Mouse (Mus musculus) limb, embryonic 14.5 days (tissue): ENCODE measurements around the gene Olfr1324. TPM values are rescaled to one million over a fixed set of nuclear protein-coding genes. Genes with fewer than 3 reads are reported as not detected.
"Not testable (repeated sequence)": the region's sequence is repeated elsewhere in the genome, so short reads cannot be mapped to it uniquely, and the experiment has no call there.

Experiments used
- ATAC-seq: fragments of 200-750 bp; cut with Nextera tagmentation; 2 replicates; pipeline ENCODE4 v1.8.0; 2017; ENCODE audit warnings: low read depth, moderate number of reproducible peaks, moderate TSS enrichment; ENCODE audit not compliant: low FRiP score
- DNase-seq: peaks from one replicate; pipeline ENCODE4 v3.0.0-alpha.2; 2015; ENCODE audit warnings: low spot score
- H3K27ac ChIP-seq: fragments of 300-500 bp; sonication (generic); replicated peaks from 2 replicates; pipeline ENCODE4 v1.5.1; 2014; ENCODE audit warnings: low read depth, mild to moderate bottlenecking, low read length, moderate library complexity, mixed read lengths
- H3K27me3 ChIP-seq: fragments of 300-500 bp; sonication (generic); 2 replicates; pipeline ENCODE4 v1.6.1; 2014; ENCODE audit warnings: low read length, mixed read lengths; ENCODE audit not compliant: control insufficient read depth, insufficient read depth
- H3K36me3 ChIP-seq: fragments of 300-500 bp; sonication (generic); 2 replicates; pipeline ENCODE4 v1.6.1; 2014; ENCODE audit warnings: mild to moderate bottlenecking, low read length, moderate library complexity, mixed read lengths; ENCODE audit not compliant: control insufficient read depth, insufficient read depth
- H3K4me1 ChIP-seq: fragments of 300-500 bp; sonication (generic); 2 replicates; pipeline ENCODE4 v1.6.1; 2014; ENCODE audit warnings: antibody characterized with exemption, low read length, mixed read lengths; ENCODE audit not compliant: control insufficient read depth, insufficient read depth
- H3K4me2 ChIP-seq: fragments of 300-500 bp; sonication (generic); replicated peaks from 2 replicates; pipeline ENCODE4 v1.6.1; 2014; ENCODE audit warnings: low read depth, mild to moderate bottlenecking, low read length, moderate library complexity; ENCODE audit not compliant: severe bottlenecking
- H3K4me3 ChIP-seq: fragments of 300-500 bp; sonication (generic); replicated peaks from 2 replicates; pipeline ENCODE4 v1.5.1; 2014; ENCODE audit warnings: low read length
- H3K9ac ChIP-seq: fragments of 300-500 bp; sonication (generic); 2 replicates; pipeline ENCODE4 v1.6.1; 2014; ENCODE audit warnings: mild to moderate bottlenecking, low read depth, low read length, moderate library complexity; ENCODE audit not compliant: severe bottlenecking
- H3K9me3 ChIP-seq: fragments of 300-500 bp; sonication (generic); 2 replicates; pipeline ENCODE4 v1.6.1; 2016; ENCODE audit warnings: low read length; ENCODE audit not compliant: control insufficient read depth
- POLR2A ChIP-seq: fragments of 200-500 bp; IDR thresholded peaks from 2 replicates; pipeline ENCODE4 v1.8.0; 2012; ENCODE audit warnings: inconsistent platforms, mild to moderate bottlenecking, moderate library complexity, borderline replicate concordance; ENCODE audit not compliant: insufficient read depth, insufficient read length; ENCODE audit errors: extremely low read depth
- WGBS: fragments of 180-500 bp; shearing (Covaris S2); extraction: QIAGEN DNeasy Blood & Tissue Kit; methylation state at CpG from one replicate; pipeline ENCODE4 v1.1.7; 2014; 5-methylcytosine and 5-hydroxymethylcytosine counted together
- polyA plus RNA-seq, 2 experiments: library from polyadenylated mRNA; depleted of rRNA in 1 of 2; stranded (reverse) in 1 of 2; unstranded in 1 of 2; fragments of >200 nt; fragmentation: Nextera tagmentation in 1 of 2; extraction: Ambion mirVana in 1 of 2; gene quantifications; 2 replicates each; pipeline versions ENCODE4 v1.2.1 to v1.2.3; 2012 to 2014

Olfr1324 gene
- polyA plus RNA-seq, 2 experiments = not detected

DNA sequence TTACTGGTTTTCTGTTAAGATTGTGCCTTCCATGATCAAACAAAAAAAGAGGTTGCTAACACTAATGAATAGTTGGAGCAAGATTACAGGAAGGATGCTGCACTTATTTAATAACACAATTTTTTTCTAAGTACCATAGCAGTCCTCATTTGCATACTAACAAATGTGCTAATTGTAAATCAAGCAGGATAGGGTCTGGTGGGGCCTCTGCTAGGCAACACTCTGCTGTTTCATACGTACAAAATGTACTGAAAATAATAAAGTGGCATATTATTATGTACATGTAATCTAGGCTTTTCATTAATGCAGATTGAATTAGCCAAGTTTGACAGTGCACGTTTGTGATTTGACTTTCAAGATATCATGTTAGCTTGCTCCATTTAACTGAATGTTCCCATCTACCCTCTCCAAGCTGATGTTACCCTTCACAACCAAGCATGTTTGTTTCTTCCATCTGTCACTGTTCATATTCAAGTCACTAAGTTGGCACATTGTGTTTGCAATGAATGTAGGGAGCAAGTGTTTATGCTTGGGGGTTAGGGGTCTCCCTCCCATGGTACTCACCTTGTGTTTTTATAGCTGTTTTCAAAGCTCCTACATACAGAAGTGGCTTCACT lies 478 bp downstream of the Olfr1324 start:
- no peak overlapping the region for H3K9ac ChIP-seq
- no peak overlapping the region for H3K4me2 ChIP-seq
- WGBS = 55% methylated on average over 2 of the region's 2 CpGs
- no peaks in the 10 kb centered on the region for H3K27me3 ChIP-seq
- no peak for TF ChIP-seq POLR2A
- ATAC-seq (no peak), DNase-seq (no peak)
- H3K36me3 ChIP-seq = no peaks in the 10 kb centered on the region
- no peaks in the 10 kb centered on the region for H3K9me3 ChIP-seq
- no peak overlapping the region for H3K4me3 ChIP-seq
- H3K4me1 ChIP-seq = no peaks in the 10 kb centered on the region
- H3K27ac ChIP-seq = no peak overlapping the region

DNA sequence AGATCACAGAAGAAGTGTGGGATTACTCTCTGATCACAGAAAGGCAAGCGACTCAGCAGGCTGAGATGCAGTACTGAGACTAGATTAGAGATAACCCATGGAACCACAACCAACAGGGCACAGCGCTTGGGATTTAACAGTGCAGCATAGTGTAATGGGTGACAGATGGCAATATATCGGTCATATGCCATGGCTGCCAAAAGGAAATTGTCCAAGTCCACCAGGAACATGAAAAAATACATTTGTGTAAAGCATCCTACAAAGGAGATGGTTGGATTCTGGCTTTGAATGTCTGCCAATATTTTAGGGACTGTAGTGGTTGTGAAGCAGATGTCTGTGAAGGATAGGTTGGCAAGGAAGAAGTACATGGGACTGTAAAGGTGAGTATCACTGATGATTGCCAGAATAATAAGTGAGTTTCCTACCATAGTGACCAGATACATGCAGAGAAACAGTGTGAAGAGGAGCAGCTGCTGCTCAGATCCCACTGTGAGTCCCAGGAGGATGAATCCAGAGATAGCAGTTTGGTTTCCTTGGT lies 2.3 kb downstream of the Olfr1324 start:
- Histone ChIP-seq H3K36me3 (no peaks in the 10 kb centered on the region), H3K27ac (no peak overlapping the region), H3K4me2 (no peak overlapping the region), H3K4me3 (no peak overlapping the region), H3K4me1 (no peaks in the 10 kb centered on the region), H3K9me3 (no peaks in the 10 kb centered on the region), H3K27me3 (no peaks in the 10 kb centered on the region), H3K9ac (no peak overlapping the region)
- no peak for ATAC-seq
- TF ChIP-seq POLR2A = no peak
- WGBS = 84% methylated on average over 3 of the region's 3 CpGs
- no peak for DNase-seq

DNA sequence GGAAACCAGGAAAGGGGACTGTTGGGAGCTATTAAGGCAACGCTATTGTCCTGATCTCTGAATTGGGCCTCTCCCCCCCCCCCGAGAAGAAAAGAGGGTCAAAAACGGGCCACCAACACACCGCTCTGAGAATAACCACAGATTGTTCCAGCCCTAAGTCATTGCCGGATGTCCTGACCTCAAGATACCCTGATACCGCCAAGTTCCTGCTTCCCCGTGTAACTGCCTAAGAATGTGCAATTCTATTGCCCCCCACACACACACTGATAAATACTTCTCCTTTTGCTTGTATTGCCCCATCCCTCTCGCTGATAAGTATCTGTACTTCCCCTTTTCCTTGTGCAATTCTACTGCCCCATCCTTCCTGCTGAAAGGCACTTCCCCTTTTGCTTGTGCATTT lies 17.9 kb downstream of the Olfr1324 start:
- not testable (repeated sequence) for H3K9ac ChIP-seq
- WGBS = 85% methylated on average over 8 of the region's 8 CpGs

DNA sequence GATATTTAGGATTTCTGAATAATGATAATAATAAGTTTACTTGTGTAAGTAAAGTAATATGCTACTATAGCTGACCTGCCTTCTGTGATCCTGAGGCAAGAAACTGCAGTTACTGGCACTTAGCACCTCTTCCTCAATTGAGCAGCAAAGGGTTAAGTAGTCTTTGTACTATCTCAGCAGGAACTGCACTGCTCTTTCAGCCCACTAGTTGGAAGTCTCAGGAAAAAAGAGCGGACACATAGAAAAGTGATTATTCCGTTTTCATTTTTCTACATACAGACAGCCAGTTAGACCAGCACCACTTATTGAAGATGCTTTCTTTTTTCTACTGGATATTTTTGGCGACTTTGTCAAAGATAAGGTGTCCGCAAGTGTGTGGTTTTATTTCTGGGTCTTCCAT lies 37.7 kb downstream of the Olfr1324 start:
- ATAC-seq, DNase-seq: not testable (repeated sequence)

More for the DNA sequence above, 17.9 kb downstream of the Olfr1324 start:
- H3K27me3 ChIP-seq, H3K27ac ChIP-seq, H3K4me2 ChIP-seq, ATAC-seq, H3K36me3 ChIP-seq, DNase-seq, H3K4me3 ChIP-seq, H3K9me3 ChIP-seq, H3K4me1 ChIP-seq: not testable (repeated sequence)

DNA sequence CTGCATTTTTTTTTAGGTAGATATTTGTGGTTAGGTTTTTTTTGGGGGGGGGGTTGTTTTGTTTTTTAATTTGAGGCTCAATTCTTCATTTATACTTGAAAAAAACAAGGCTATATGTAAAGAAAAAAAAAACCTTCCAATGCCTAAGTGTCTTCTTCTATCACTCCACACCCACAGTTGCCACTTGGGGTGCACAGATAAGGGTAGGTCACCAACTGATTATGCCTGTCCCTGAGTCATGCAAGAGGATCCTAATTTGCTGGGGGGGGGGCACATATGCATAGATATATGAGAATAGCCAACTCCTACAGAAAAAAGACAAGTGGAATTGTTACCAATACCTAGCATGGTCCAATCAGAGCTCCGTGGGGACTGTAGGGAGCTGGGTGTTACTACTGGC lies 53.3 kb downstream of the Olfr1324 start:
- ATAC-seq = no peak
- H3K4me1 ChIP-seq = no peaks in the 10 kb centered on the region
- peaks cover 3% of the 10 kb centered on the region; the same call in 1 of the 2 replicates for H3K9me3 ChIP-seq
- no peak for TF ChIP-seq POLR2A
- no peaks in the 10 kb centered on the region for H3K36me3 ChIP-seq
- DNase-seq = no peak
- 82% methylated on average over 1 of the region's 1 CpGs for WGBS
- H3K9ac ChIP-seq = no peak overlapping the region
- no peaks in the 10 kb centered on the region for H3K27me3 ChIP-seq
- no peak overlapping the region for H3K4me2 ChIP-seq
- no peak overlapping the region for H3K4me3 ChIP-seq
- no peak overlapping the region for H3K27ac ChIP-seq

More for the DNA sequence above, 37.7 kb downstream of the Olfr1324 start:
- H3K9ac ChIP-seq, H3K4me2 ChIP-seq, H3K27ac ChIP-seq, H3K9me3 ChIP-seq, H3K27me3 ChIP-seq, H3K4me1 ChIP-seq, H3K4me3 ChIP-seq, H3K36me3 ChIP-seq: not testable (repeated sequence)
- 71% methylated on average over 4 of the region's 4 CpGs for WGBS
